Mouse (Mus musculus) midbrain, postnatal 0 days (tissue): ENCODE data around the gene Vmn1r36. TPM values are rescaled to one million over a fixed set of nuclear protein-coding genes. Genes with fewer than 3 reads are reported as not detected.
"Not testable (repeated sequence)": the region's sequence is repeated elsewhere in the genome, so short reads cannot be mapped to it uniquely, and the experiment has no call there.

Experiments used
- ATAC-seq: fragments of 200-750 bp; cut with Nextera tagmentation; 2 replicates; pipeline ENCODE4 v1.8.0; 2017; ENCODE audit warnings: moderate number of reproducible peaks, mild to moderate bottlenecking, moderate TSS enrichment, moderate library complexity; ENCODE audit not compliant: low FRiP score
- DNase-seq: peaks from one replicate; pipeline ENCODE4 v3.0.0-alpha.2; 2015; ENCODE audit warnings: low spot score
- H3K27ac ChIP-seq: fragments of 300-500 bp; sonication (generic); 2 replicates; pipeline ENCODE4 v1.5.1; 2014; ENCODE audit warnings: low read depth, mild to moderate bottlenecking, low read length, mixed read lengths
- H3K27me3 ChIP-seq: fragments of 300-500 bp; sonication (generic); 2 replicates; pipeline ENCODE4 v1.6.1; 2014; ENCODE audit warnings: low read length, control low read depth, mixed read lengths; ENCODE audit not compliant: insufficient read depth
- H3K36me3 ChIP-seq: fragments of 300-500 bp; sonication (generic); 2 replicates; pipeline ENCODE4 v1.6.1; 2014; ENCODE audit warnings: low read length, control low read depth, mixed read lengths; ENCODE audit not compliant: insufficient read depth
- H3K4me1 ChIP-seq: fragments of 300-500 bp; sonication (generic); 2 replicates; pipeline ENCODE4 v1.6.1; 2014; ENCODE audit warnings: mild to moderate bottlenecking, control low read depth, antibody characterized with exemption, low read length, mixed read lengths; ENCODE audit not compliant: insufficient read depth
- H3K4me2 ChIP-seq: fragments of 300-500 bp; sonication (generic); 2 replicates; pipeline ENCODE4 v1.6.1; 2014; ENCODE audit warnings: low read depth, mild to moderate bottlenecking, low read length, mixed read lengths; ENCODE audit not compliant: poor library complexity, severe bottlenecking
- H3K4me3 ChIP-seq: fragments of 300-500 bp; sonication (generic); 2 replicates; pipeline ENCODE4 v1.5.1; 2014; ENCODE audit warnings: low read depth, mild to moderate bottlenecking, low read length, moderate library complexity
- H3K9ac ChIP-seq: fragments of 300-500 bp; sonication (generic); replicated peaks from 2 replicates; pipeline ENCODE4 v1.6.1; 2014; ENCODE audit warnings: mild to moderate bottlenecking, low read length, moderate library complexity, mixed read lengths; ENCODE audit not compliant: poor library complexity, severe bottlenecking
- H3K9me3 ChIP-seq: fragments of 300-500 bp; sonication (generic); 2 replicates; pipeline ENCODE4 v1.6.1; 2016; ENCODE audit warnings: low read length, control low read depth
- CTCF ChIP-seq: IDR thresholded peaks from 2 replicates; pipeline ENCODE4 v1.5.1; 2016; ENCODE audit warnings: antibody characterized with exemption, mild to moderate bottlenecking
- WGBS: fragments of 180-500 bp; shearing (Covaris S2); extraction: QIAGEN DNeasy Blood & Tissue Kit; methylation state at CpG from one replicate; pipeline ENCODE4 v1.1.7; 2014; 5-methylcytosine and 5-hydroxymethylcytosine counted together
- polyA plus RNA-seq: library from polyadenylated mRNA; unstranded; fragments of >200 nt; fragmentation: Nextera tagmentation; extraction: Ambion mirVana; gene quantifications from 2 replicates; pipeline ENCODE4 v1.2.1, GENCODE M21; 2015
- total RNA-seq: library from RNA; depleted of rRNA; stranded (reverse); fragments of >200 nt; gene quantifications from 2 replicates; pipeline ENCODE4 v1.2.3, GENCODE M21; 2014; rRNA removed

Gene Vmn1r36
- not detected in 2 replicates for total RNA-seq
- not detected in 2 replicates for polyA plus RNA-seq

DNA sequence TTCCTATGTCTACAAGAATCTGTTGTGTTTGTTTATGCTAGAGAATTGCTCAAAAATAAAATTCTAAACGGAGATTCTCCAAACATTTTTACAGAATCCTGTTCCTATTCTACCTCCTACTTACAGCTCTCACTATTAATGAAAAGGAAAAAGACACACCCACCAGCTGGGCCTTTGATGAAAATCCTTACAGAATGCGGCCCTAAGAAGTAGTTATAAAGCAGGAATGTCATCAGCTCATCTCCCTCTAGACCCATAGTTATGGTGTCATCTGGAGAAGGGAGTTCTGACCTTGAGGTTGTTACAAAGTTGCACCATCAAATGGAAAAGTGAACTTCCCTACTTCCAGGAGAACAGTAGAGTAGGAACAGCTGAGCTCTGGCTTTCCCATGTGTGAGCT is at the start of gene Vmn1r36:
Vmn1r36 (minus strand) TSS at position 101 of the 400 bp plus-strand sequence.
- not testable (repeated sequence) for H3K27me3 ChIP-seq, H3K9ac ChIP-seq, H3K36me3 ChIP-seq, H3K4me3 ChIP-seq, H3K27ac ChIP-seq, H3K4me1 ChIP-seq, H3K4me2 ChIP-seq, ATAC-seq, DNase-seq, H3K9me3 ChIP-seq
- 58% methylated on average over 2 of the region's 2 CpGs for WGBS

DNA sequence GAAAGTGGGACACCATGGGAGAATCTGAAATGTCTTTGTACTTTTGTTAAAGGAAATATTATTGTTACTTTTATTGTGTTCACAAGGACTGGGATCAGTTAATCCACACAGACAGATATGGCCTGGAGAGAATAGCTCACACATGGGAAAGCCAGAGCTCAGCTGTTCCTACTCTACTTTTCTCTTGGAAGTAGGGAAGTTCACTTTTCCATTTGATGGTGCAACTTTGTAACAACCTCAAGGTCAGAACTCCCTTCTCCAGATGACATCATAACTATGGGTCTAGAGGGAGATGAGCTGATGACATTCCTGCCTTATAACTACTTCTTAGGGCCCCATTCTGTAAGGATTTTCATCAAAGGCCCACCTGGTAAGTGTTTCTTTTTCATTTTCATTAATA is 10.1 kb upstream of the Vmn1r36 start, which contains the start of gene Vmn1r37:
Vmn1r37 (plus strand) TSS at position 301 of the 400 bp plus-strand sequence.
- not testable (repeated sequence) for DNase-seq, H3K36me3 ChIP-seq, H3K9me3 ChIP-seq, H3K4me3 ChIP-seq, H3K9ac ChIP-seq, ATAC-seq, H3K4me1 ChIP-seq, H3K4me2 ChIP-seq, H3K27me3 ChIP-seq, H3K27ac ChIP-seq

DNA sequence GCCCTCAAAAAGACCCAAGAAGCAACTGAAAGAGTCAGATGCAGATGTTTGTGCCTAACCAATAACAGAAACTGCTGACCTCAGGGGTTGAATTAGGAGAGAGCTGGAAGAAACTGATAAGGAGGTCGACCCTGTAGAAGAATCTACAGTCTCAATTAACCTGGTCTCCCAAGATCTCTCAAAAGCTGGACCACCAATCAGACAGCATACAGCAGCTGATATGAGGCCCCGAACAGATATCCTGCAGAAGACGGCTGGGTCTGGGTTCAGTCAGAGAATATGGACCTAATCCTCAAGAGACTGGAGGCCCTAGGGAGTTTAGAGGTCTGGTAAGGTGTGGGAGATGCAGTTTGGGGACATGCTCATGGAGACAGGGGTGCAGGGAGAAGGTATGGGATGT is 5.1 kb downstream of the Vmn1r36 start:
- Histone ChIP-seq H3K4me1 (no peaks in the 10 kb centered on the region), H3K4me3 (no peak overlapping the region), H3K36me3 (no peaks in the 10 kb centered on the region), H3K9me3 (no peaks in the 10 kb centered on the region), H3K27me3 (no peaks in the 10 kb centered on the region), H3K9ac (no peak overlapping the region), H3K27ac (no peak overlapping the region), H3K4me2 (no peak overlapping the region)
- no peak for TF ChIP-seq CTCF
- WGBS = 82% methylated on average over 3 of the region's 3 CpGs
- no peak for ATAC-seq
- DNase-seq = no peak

DNA sequence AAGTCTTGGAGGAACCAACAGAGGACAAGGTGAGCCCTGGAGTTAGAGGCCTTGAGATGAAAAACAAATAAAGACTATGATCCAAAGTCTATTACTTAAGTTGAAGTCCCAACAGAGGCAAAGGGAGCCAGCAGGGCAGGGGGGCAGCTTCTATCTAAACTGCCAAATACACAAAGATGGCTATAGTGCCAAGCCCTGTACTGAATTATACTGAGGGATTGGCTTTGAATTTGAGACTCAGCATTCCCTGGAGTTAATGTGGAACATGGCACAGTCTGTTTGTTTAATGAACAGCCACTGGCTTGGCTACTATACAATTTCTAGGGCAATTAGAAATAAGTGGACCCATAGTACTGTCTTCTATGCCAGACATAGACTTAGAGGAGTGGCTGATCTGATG is 10.1 kb downstream of the Vmn1r36 start:
- ATAC-seq (no peak), DNase-seq (no peak)
- H3K27me3 ChIP-seq = no peaks in the 10 kb centered on the region
- no peaks in the 10 kb centered on the region for H3K9me3 ChIP-seq
- H3K4me1 ChIP-seq = no peaks in the 10 kb centered on the region
- H3K27ac ChIP-seq = no peak overlapping the region
- H3K4me3 ChIP-seq = no peak overlapping the region
- no peak overlapping the region for H3K4me2 ChIP-seq
- no peak overlapping the region for H3K9ac ChIP-seq
- no peak for TF ChIP-seq CTCF
- H3K36me3 ChIP-seq = no peaks in the 10 kb centered on the region

DNA sequence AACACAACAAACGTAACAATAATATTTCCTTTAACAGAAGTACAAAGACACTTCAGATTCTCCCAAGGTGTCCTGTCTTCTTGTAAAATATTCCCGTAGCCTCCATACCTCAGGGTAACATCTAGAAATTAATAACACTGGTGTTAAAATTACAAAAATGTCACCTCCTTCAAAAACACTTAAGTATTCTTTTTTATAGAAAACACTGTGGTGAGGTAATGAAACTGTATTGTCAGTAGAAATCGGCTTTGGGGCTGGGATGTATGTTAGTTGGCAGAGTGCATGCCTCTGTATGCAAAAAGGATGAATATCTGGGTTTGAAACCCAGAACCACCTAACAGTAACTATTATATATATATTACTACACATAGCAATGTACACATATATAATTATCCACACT is 33.2 kb downstream of the Vmn1r36 start, which contains the start of gene Vmn1r35:
Vmn1r35 (minus strand) TSS at position 101 of the 400 bp plus-strand sequence.
- TF ChIP-seq CTCF = no peak
- no peaks in the 10 kb centered on the region for H3K27me3 ChIP-seq
- WGBS = 82% methylated on average over 3 of the region's 3 CpGs

More for the DNA sequence above, 33.2 kb downstream of the Vmn1r36 start, which contains the start of gene Vmn1r35:
- Histone ChIP-seq H3K4me1 (no peaks in the 10 kb centered on the region), H3K9me3 (no peaks in the 10 kb centered on the region), H3K4me2 (no peak within 1 kb of the TSS), H3K36me3 (no peaks in the 10 kb centered on the region), H3K27ac (no peak within 1 kb of the TSS), H3K9ac (no peak within 1 kb of the TSS), H3K4me3 (no peak within 1 kb of the TSS)
- DNase-seq (no peak), ATAC-seq (no peak)

Other genes starting within 250 kb of the Vmn1r36 start
- gene Mad2l1, start 183.8 kb downstream of the Vmn1r36 start, total RNA-seq = 6.7 and 6.8 TPM in 2 replicates
- gene Mad2l1, start 183.8 kb downstream of the Vmn1r36 start, polyA plus RNA-seq = 11.5 and 11.6 TPM in 2 replicates
- 0.22 TPM in 1 of 2 replicates, not detected in the other for gene Vmn1r32, start 159.1 kb downstream of the Vmn1r36 start, total RNA-seq
- gene Vmn1r32, start 159.1 kb downstream of the Vmn1r36 start, polyA plus RNA-seq = not detected in 2 replicates
- not detected in 2 replicates for gene Vmn1r33, start 100.9 kb downstream of the Vmn1r36 start, total RNA-seq
- not detected in 2 replicates for gene Vmn1r33, start 100.9 kb downstream of the Vmn1r36 start, polyA plus RNA-seq
- not detected in 2 replicates for gene Vmn1r34, start 75.3 kb downstream of the Vmn1r36 start, total RNA-seq
- gene Vmn1r34, start 75.3 kb downstream of the Vmn1r36 start, polyA plus RNA-seq = not detected in 2 replicates
- not detected in 2 replicates for gene Vmn1r35, start 33.3 kb downstream of the Vmn1r36 start, total RNA-seq
- gene Vmn1r35, start 33.3 kb downstream of the Vmn1r36 start, polyA plus RNA-seq = not detected in 2 replicates
- gene Vmn1r37, start 10.2 kb upstream of the Vmn1r36 start, total RNA-seq = not detected in 2 replicates
- not detected in 2 replicates for gene Vmn1r37, start 10.2 kb upstream of the Vmn1r36 start, polyA plus RNA-seq
- not detected in 2 replicates for gene Vmn1r38, start 63.5 kb upstream of the Vmn1r36 start, total RNA-seq
- not detected in 2 replicates for gene Vmn1r38, start 63.5 kb upstream of the Vmn1r36 start, polyA plus RNA-seq
- not detected in 2 replicates for gene Vmn1r39, start 91.4 kb upstream of the Vmn1r36 start, total RNA-seq
- gene Vmn1r39, start 91.4 kb upstream of the Vmn1r36 start, polyA plus RNA-seq = not detected in 2 replicates
- gene Gng12, start 177.2 kb upstream of the Vmn1r36 start, total RNA-seq = 37.9 and 43.3 TPM in 2 replicates
- gene Gng12, start 177.2 kb upstream of the Vmn1r36 start, polyA plus RNA-seq = 60.1 and 62.4 TPM in 2 replicates